Mouse (Mus musculus) hindbrain, postnatal 0 days (tissue): ENCODE data around the gene Trim46. TPM values are rescaled to one million over a fixed set of nuclear protein-coding genes. Genes with fewer than 3 reads are reported as not detected.

ENCODE experiments used
- ATAC-seq: fragments of 200-750 bp; cut with Nextera tagmentation; 2 replicates; pipeline ENCODE4 v1.8.0; 2017; ENCODE audit warnings: mild to moderate bottlenecking, moderate TSS enrichment, moderate library complexity
- DNase-seq: peaks from one replicate; pipeline ENCODE4 v3.0.0-alpha.2; 2015; ENCODE audit warnings: low spot score
- H3K27ac ChIP-seq: fragments of 300-500 bp; sonication (generic); 2 replicates; pipeline ENCODE4 v1.5.1; 2014; ENCODE audit warnings: mild to moderate bottlenecking
- H3K27me3 ChIP-seq: fragments of 300-500 bp; sonication (generic); 2 replicates; pipeline ENCODE4 v1.6.1; 2014; ENCODE audit warnings: low read length, mixed read lengths; ENCODE audit not compliant: insufficient read depth
- H3K36me3 ChIP-seq: fragments of 300-500 bp; sonication (generic); 2 replicates; pipeline ENCODE4 v1.6.1; 2014; ENCODE audit warnings: low read length, mixed read lengths; ENCODE audit not compliant: insufficient read depth
- H3K4me1 ChIP-seq: fragments of 300-500 bp; sonication (generic); 2 replicates; pipeline ENCODE4 v1.6.1; 2014; ENCODE audit warnings: antibody characterized with exemption, low read length, mixed read lengths; ENCODE audit not compliant: insufficient read depth
- H3K4me2 ChIP-seq: fragments of 300-500 bp; sonication (generic); 2 replicates; pipeline ENCODE4 v1.6.1; 2014; ENCODE audit warnings: low read depth, mild to moderate bottlenecking, low read length, moderate library complexity, mixed read lengths
- H3K4me3 ChIP-seq: fragments of 300-500 bp; sonication (generic); 2 replicates; pipeline ENCODE4 v1.5.1; 2014; ENCODE audit warnings: low read length
- H3K9ac ChIP-seq: fragments of 300-500 bp; sonication (generic); replicated peaks from 2 replicates; pipeline ENCODE4 v1.6.1; 2014; ENCODE audit warnings: mild to moderate bottlenecking, low read length, moderate library complexity, mixed read lengths
- H3K9me3 ChIP-seq: fragments of 300-500 bp; sonication (generic); 2 replicates; pipeline ENCODE4 v1.6.1; 2016; ENCODE audit warnings: low read length, mixed read lengths
- CTCF ChIP-seq: IDR thresholded peaks from 2 replicates; pipeline ENCODE4 v1.5.1; 2016; ENCODE audit warnings: antibody characterized with exemption, control low read depth, low read depth
- WGBS: fragments of 180-500 bp; shearing (Covaris S2); extraction: QIAGEN DNeasy Blood & Tissue Kit; methylation state at CpG from one replicate; pipeline ENCODE4 v1.1.7; 2014; 5-methylcytosine and 5-hydroxymethylcytosine counted together
- polyA plus RNA-seq: library from polyadenylated mRNA; unstranded; fragments of >200 nt; fragmentation: Nextera tagmentation; extraction: Ambion mirVana; gene quantifications from 2 replicates; pipeline ENCODE4 v1.2.1, GENCODE M21; 2015
- total RNA-seq: library from RNA; depleted of rRNA; stranded (reverse); fragments of >200 nt; gene quantifications from 2 replicates; pipeline ENCODE4 v1.2.3, GENCODE M21; 2014

Trim46 gene
- total and polyA plus RNA-seq, 2 experiments from 2014 or later = 49.8 to 97.9 TPM

DNA sequence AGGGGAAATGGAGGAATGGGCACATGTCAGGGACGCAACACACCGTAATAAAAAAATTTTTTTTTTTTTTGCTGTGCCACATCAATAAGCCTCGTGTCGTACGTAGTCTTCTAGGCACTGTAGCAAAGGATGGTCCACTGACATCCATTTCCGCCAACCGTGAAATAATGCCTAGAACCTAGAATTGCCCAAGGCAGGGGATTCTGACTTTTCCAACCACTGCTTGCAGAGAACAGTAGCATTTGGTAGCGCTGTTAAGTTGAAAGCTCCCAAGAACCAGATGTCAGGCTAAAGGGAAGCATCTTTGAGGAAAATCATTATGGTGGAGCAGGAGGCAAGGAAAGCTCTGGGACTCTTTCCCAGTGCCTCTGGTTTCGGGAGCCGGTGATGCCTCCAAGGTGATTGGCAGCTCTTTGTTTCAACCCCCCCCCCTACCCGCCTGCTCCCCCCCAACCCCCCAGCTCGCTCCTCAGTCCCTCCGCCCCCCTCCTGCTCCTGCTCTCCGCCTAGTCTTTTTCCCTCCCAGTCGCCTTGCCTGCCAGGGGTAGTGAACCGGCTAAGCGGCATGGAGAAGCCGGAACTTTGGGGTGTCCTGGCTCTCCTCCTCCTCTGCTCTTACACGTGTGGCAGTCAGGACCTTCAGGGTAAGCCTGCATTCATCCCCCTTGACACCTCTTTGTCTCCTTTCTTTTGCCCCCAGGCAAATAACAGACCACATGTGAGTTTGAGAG lies 31.3 kb downstream of the Trim46 start, which contains the start of gene Thbs3:
Thbs3 (plus strand) TSS at position 500 of the 731 bp plus-strand sequence.
- DNase-seq = peak; percentile 57
- TF ChIP-seq CTCF = no peak
- peaks cover 16% of the 10 kb centered on the region; the same call in 1 of the 2 replicates for H3K4me1 ChIP-seq
- peak within 1 kb of the TSS; percentile 75 for H3K9ac ChIP-seq
- WGBS = under 1% methylated on average over 19 of the region's 19 CpGs
- no peaks in the 10 kb centered on the region for H3K27me3 ChIP-seq
- peak within 1 kb of the TSS; percentile 74 for H3K4me2 ChIP-seq
- H3K9me3 ChIP-seq = no peaks in the 10 kb centered on the region
- 0 out of 2 replicates have a peak, but pooled peaks have one; percentile 6 for ATAC-seq
- H3K4me3 ChIP-seq = peak within 1 kb of the TSS; percentile 79
- H3K27ac ChIP-seq = peak within 1 kb of the TSS; percentile 96
- H3K36me3 ChIP-seq = peaks cover 5% of the 10 kb centered on the region; the same call in 1 of the 2 replicates

DNA sequence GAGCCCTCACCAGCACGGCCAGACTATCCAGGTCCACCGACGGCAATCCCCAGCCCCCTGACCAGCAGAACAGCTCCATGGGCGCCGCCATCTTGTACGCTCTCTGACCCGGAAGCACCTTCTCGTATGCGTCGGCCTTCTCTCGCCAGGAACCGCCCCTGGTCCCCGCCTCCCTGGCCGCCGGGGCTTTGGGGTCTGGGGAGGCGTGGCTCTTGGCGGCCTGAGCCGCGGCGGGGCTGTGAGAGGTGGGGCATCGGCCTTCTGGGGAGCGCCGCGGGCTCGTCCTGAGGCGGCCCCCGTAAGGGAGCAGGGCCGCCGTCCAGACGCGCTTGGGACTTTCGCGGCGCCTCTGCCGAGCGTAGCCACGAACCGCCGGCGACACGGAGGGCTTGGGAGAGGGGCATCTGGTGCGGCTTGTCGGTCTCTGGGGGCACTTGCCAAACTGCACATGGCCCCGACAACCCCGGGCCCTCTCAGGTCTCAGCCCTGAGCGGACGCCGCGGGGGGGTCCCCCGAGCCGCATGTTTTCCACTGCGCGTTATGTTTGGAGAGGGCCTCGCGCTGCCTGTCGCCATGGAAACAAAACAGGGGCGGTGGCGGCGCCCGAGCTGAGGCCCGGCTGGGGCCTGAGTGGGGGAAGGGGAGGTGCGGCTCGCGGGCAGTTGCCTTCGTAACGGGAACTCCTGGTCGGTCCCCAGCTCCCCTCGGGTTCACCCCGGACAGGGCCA lies 32.1 kb downstream of the Trim46 start:
- Histone ChIP-seq H3K4me1 (peaks cover 16% of the 10 kb centered on the region; the same call in 1 of the 2 replicates), H3K4me2 (peak overlapping the region; percentile 74), H3K9ac (peak overlapping the region; percentile 75), H3K27ac (peak overlapping the region; percentile 96), H3K36me3 (peaks cover 13% of the 10 kb centered on the region), H3K9me3 (no peaks in the 10 kb centered on the region), H3K27me3 (no peaks in the 10 kb centered on the region), H3K4me3 (peak overlapping the region; percentile 79)
- peak; percentile 90 for ATAC-seq
- DNase-seq = peak; percentile 97
- under 1% methylated on average over 69 of the region's 69 CpGs for WGBS
- no peak for TF ChIP-seq CTCF

DNA sequence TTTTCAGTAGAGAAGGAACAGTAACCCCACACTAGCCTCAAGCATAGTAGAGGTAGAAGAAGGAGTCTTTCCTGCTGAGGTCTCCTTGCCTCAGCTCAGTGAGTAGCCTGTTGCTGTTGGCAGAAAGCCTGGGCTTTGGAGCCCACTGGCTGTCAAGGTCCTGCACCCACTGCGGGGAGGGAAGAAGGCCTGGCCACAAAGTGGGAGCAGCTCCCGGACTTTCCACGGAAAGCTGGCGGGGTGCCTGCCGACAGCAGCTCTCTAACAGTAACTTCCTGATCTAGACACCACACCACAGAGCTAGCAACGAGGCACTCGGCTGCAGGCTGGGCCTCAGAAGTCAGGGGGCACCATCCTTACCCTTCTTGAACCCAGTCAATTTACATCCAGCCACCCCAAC lies 35.4 kb downstream of the Trim46 start:
- H3K4me1 ChIP-seq = peaks cover 15% of the 10 kb centered on the region; the same call in 1 of the 2 replicates
- peaks cover 44% of the 10 kb centered on the region for H3K36me3 ChIP-seq
- TF ChIP-seq CTCF = no peak
- no peaks in the 10 kb centered on the region for H3K9me3 ChIP-seq
- no peaks in the 10 kb centered on the region for H3K27me3 ChIP-seq
- 69% methylated on average over 7 of the region's 7 CpGs for WGBS
- no peak overlapping the region for H3K9ac ChIP-seq
- no peak overlapping the region for H3K4me3 ChIP-seq
- ATAC-seq (no peak), DNase-seq (no peak)
- H3K4me2 ChIP-seq = no peak overlapping the region
- H3K27ac ChIP-seq = no peak overlapping the region

DNA sequence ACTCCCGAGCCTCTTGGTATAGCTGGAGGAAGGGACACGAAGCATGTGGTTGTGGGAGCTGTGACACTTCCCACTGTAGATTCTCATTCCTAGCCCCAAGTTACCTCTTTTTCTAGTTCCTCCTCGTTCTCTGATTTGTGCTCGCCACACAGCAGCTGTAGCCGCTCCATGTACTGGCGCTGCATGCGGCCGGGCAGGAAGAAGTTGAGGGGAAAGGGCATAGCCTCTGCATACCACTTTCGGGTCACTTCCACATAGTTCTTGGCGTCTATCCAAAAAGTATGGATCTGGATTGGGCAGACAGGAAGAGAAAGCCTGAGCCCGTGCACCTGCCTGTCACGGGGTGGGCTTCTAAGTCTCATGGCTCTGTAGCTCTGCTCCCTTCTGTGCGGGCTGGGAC lies 35.9 kb downstream of the Trim46 start:
- H3K4me2 ChIP-seq = no peak overlapping the region
- peaks cover 48% of the 10 kb centered on the region for H3K36me3 ChIP-seq
- H3K4me3 ChIP-seq = no peak overlapping the region
- no peak for DNase-seq
- TF ChIP-seq CTCF = no peak
- no peak overlapping the region for H3K9ac ChIP-seq
- ATAC-seq = no peak
- peaks cover 10% of the 10 kb centered on the region; the same call in 1 of the 2 replicates for H3K4me1 ChIP-seq
- H3K27ac ChIP-seq = no peak overlapping the region
- no peaks in the 10 kb centered on the region for H3K9me3 ChIP-seq
- WGBS = 81% methylated on average over 13 of the region's 13 CpGs
- no peaks in the 10 kb centered on the region for H3K27me3 ChIP-seq

DNA sequence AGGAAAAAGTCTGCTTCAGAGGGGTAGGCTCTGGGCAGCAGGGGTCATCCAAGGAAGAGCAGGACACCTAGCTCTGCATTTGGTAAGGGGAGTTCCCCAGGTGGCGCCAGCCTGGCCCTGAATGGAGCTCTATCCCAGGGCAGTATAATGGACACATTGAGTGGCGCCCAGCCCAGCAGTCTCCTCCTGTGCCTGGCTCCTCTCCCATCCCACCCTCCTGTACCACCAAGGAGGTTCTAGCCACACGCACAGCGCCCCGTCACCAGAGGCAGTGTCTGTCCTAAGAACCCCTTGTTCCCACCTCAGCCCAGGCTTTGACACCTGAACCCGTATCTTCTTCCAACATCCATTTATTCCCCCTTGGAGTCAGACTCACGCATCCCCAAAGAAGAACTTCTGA lies 36.4 kb downstream of the Trim46 start:
- DNase-seq (no peak), ATAC-seq (no peak)
- Histone ChIP-seq H3K27me3 (no peaks in the 10 kb centered on the region), H3K4me3 (no peak overlapping the region), H3K9ac (no peak overlapping the region), H3K4me1 (0 out of 2 replicates have a peak, but pooled peaks cover 10% of the 10 kb centered on the region), H3K27ac (no peak overlapping the region), H3K4me2 (no peak overlapping the region), H3K36me3 (peaks cover 48% of the 10 kb centered on the region), H3K9me3 (no peaks in the 10 kb centered on the region)
- WGBS = 83% methylated on average over 7 of the region's 7 CpGs
- no peak for TF ChIP-seq CTCF

DNA sequence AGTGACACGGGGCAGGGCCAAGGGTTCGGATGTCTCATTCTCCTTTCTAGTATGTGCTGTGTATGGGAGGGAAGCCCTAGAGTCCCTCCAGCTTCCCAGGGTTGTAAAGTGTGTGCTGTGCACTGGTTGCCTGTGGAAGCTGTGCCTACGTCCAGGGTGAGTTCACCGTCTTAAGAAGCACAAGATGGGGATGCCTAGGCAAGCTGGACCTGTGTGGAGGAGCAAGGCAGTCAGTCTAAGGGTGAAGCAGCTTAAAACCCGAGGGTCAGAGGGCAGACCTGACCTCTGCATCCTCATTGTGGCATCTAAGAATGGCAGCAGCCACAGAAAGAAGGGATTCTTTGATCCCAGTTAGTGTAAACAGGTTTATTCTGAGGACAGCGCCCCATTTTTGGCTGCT lies 37.4 kb downstream of the Trim46 start:
- H3K4me3 ChIP-seq = no peak overlapping the region
- 0 out of 2 replicates have a peak, but pooled peaks cover 10% of the 10 kb centered on the region for H3K4me1 ChIP-seq
- H3K27ac ChIP-seq = no peak overlapping the region
- TF ChIP-seq CTCF = no peak
- ATAC-seq = no peak
- 89% methylated on average over 6 of the region's 6 CpGs for WGBS
- no peaks in the 10 kb centered on the region for H3K9me3 ChIP-seq
- no peak overlapping the region for H3K9ac ChIP-seq
- no peaks in the 10 kb centered on the region for H3K27me3 ChIP-seq
- H3K4me2 ChIP-seq = no peak overlapping the region
- peaks cover 48% of the 10 kb centered on the region for H3K36me3 ChIP-seq
- DNase-seq = no peak
